Mouse (Mus musculus) kidney, postnatal 0 days (tissue): Measurements from ENCODE around the gene Tmem223. TPM values are rescaled to one million over a fixed set of nuclear protein-coding genes. Genes with fewer than 3 reads are reported as not detected.

Experiments
- ATAC-seq: fragments of 200-750 bp; cut with Nextera tagmentation; replicated peaks from 2 replicates; pipeline ENCODE4 v1.8.0; 2017; ENCODE audit warnings: low read depth, moderate number of reproducible peaks, moderate TSS enrichment, moderate library complexity; ENCODE audit not compliant: low FRiP score
- DNase-seq: peaks from one replicate; pipeline ENCODE4 v3.0.0-alpha.2; 2016; ENCODE audit warnings: low spot score
- H3K27ac ChIP-seq: fragments of 300-500 bp; sonication (generic); 2 replicates; pipeline ENCODE4 v1.5.1; 2014; ENCODE audit warnings: mild to moderate bottlenecking
- H3K27me3 ChIP-seq: fragments of 300-500 bp; sonication (generic); 2 replicates; pipeline ENCODE4 v1.6.1; 2014; ENCODE audit warnings: low read length, mixed read lengths; ENCODE audit not compliant: insufficient read depth
- H3K36me3 ChIP-seq: fragments of 300-500 bp; sonication (generic); 2 replicates; pipeline ENCODE4 v1.6.1; 2014; ENCODE audit warnings: low read length, mixed read lengths; ENCODE audit not compliant: insufficient read depth
- H3K4me1 ChIP-seq: fragments of 300-500 bp; sonication (generic); replicated peaks from 2 replicates; pipeline ENCODE4 v1.6.1; 2014; ENCODE audit warnings: antibody characterized with exemption, low read length, mixed read lengths; ENCODE audit not compliant: insufficient read depth
- H3K4me2 ChIP-seq: fragments of 300-500 bp; sonication (generic); 2 replicates; pipeline ENCODE4 v1.6.1; 2014; ENCODE audit warnings: mild to moderate bottlenecking, low read length, moderate library complexity, mixed read lengths
- H3K4me3 ChIP-seq: fragments of 300-500 bp; sonication (generic); replicated peaks from 2 replicates; pipeline ENCODE4 v1.5.1; 2014; ENCODE audit warnings: low read depth, low read length
- H3K9ac ChIP-seq: fragments of 300-500 bp; sonication (generic); 2 replicates; pipeline ENCODE4 v1.6.1; 2014; ENCODE audit warnings: low read depth, low read length
- H3K9me3 ChIP-seq: fragments of 300-500 bp; sonication (generic); replicated peaks from 2 replicates; pipeline ENCODE4 v1.6.1; 2016; ENCODE audit warnings: low read length, inconsistent platforms, mixed read lengths
- CTCF ChIP-seq: IDR thresholded peaks from 2 replicates; pipeline ENCODE4 v1.5.1; 2016; ENCODE audit warnings: antibody characterized with exemption, low read depth, mild to moderate bottlenecking, moderate library complexity
- WGBS: fragments of 180-500 bp; shearing (Covaris S2); extraction: QIAGEN DNeasy Blood & Tissue Kit; methylation state at CpG from one replicate; pipeline ENCODE4 v1.1.7; 2014; 5-methylcytosine and 5-hydroxymethylcytosine counted together
- polyA plus RNA-seq: library from polyadenylated mRNA; unstranded; fragments of >200 nt; fragmentation: Nextera tagmentation; extraction: Ambion mirVana; gene quantifications from 2 replicates; pipeline ENCODE4 v1.2.1, GENCODE M21; 2015

Tmem223 gene
- polyA plus RNA-seq, 1 experiment from 2014 or later, result 286 TPM

- 73% methylated on average over 7 of the region's 7 CpGs for WGBS
- no peak overlapping the region for H3K4me2 ChIP-seq
- no peak for TF ChIP-seq CTCF
- H3K36me3 ChIP-seq, result peaks cover 21% of the 10 kb centered on the region
- no peak overlapping the region for H3K9ac ChIP-seq
- no peaks in the 10 kb centered on the region for H3K9me3 ChIP-seq
- ATAC-seq (no peak), DNase-seq (no peak)
- H3K27me3 ChIP-seq, result no peaks in the 10 kb centered on the region
- H3K4me1 ChIP-seq, result no peaks in the 10 kb centered on the region; the same call in 1 of the 2 replicates
- H3K4me3 ChIP-seq, result no peak overlapping the region
- H3K27ac ChIP-seq, result no peak overlapping the region
Measured at GRCm38 (mm10) chr19:8790171-8790570, 19.4 kb downstream of the Tmem223 start.

- H3K9me3 ChIP-seq, result no peaks in the 10 kb centered on the region
Measured at GRCm38 (mm10) chr19:8798264-8798946, 27.6 kb downstream of the Tmem223 start, which contains the start of gene Polr2g. TSS of gene Polr2g (minus strand) at chr19:8798577.

GRCm38 (mm10) chr19:8798947-8799315 lies 28.1 kb downstream of the Tmem223 start:
- peak overlapping the region; percentile 61; the same call in 1 of the 2 replicates for H3K4me2 ChIP-seq
- TF ChIP-seq CTCF, result no peak
- no peak overlapping the region for H3K27ac ChIP-seq
- H3K4me3 ChIP-seq, result no peak overlapping the region
- DNase-seq (no peak), ATAC-seq (no peak)
- peaks cover 13% of the 10 kb centered on the region; the same call in 1 of the 2 replicates for H3K4me1 ChIP-seq
- H3K36me3 ChIP-seq, result peaks cover 14% of the 10 kb centered on the region
- no peaks in the 10 kb centered on the region for H3K9me3 ChIP-seq
- H3K9ac ChIP-seq, result no peak overlapping the region
- H3K27me3 ChIP-seq, result no peaks in the 10 kb centered on the region

More at GRCm38 (mm10) chr19:8798264-8798946, 27.6 kb downstream of the Tmem223 start, which contains the start of gene Polr2g:
- no peaks in the 10 kb centered on the region for H3K27me3 ChIP-seq
- H3K4me3 ChIP-seq, result peak within 1 kb of the TSS; percentile 56
- H3K36me3 ChIP-seq, result peaks cover 20% of the 10 kb centered on the region
- WGBS, result under 1% methylated on average over 25 of the region's 25 CpGs
- H3K4me2 ChIP-seq, result peak within 1 kb of the TSS; percentile 61
- TF ChIP-seq CTCF, result no peak
- DNase-seq (peak; percentile 98), ATAC-seq (peak; percentile 78)
- H3K27ac ChIP-seq, result peak within 1 kb of the TSS; percentile 71
- peaks cover 13% of the 10 kb centered on the region; the same call in 1 of the 2 replicates for H3K4me1 ChIP-seq
- peak within 1 kb of the TSS; percentile 69 for H3K9ac ChIP-seq

- H3K9ac ChIP-seq, result peak within 1 kb of the TSS; percentile 60
- TF ChIP-seq CTCF, result no peak
- H3K4me1 ChIP-seq, result peaks cover 12% of the 10 kb centered on the region; the same call in 1 of the 2 replicates
- peak within 1 kb of the TSS; percentile 87 for H3K27ac ChIP-seq
- H3K9me3 ChIP-seq, result no peaks in the 10 kb centered on the region
- H3K27me3 ChIP-seq, result no peaks in the 10 kb centered on the region
- H3K4me2 ChIP-seq, result peak within 1 kb of the TSS; percentile 65
- DNase-seq (peak; percentile 100), ATAC-seq (peak; percentile 97)
- peak within 1 kb of the TSS; percentile 60 for H3K4me3 ChIP-seq
- under 1% methylated on average over 30 of the region's 30 CpGs for WGBS
- peaks cover 12% of the 10 kb centered on the region; the same call in 1 of the 2 replicates for H3K36me3 ChIP-seq
Measured at GRCm38 (mm10) chr19:8802130-8802821, 31.5 kb downstream of the Tmem223 start, which contains the start of gene Zbtb3. TSS of gene Zbtb3 (plus strand) at chr19:8802555.

- Histone ChIP-seq H3K27me3 (no peaks in the 10 kb centered on the region), H3K27ac (peak overlapping the region; percentile 87; the same call in 1 of the 2 replicates), H3K4me1 (peaks cover 8% of the 10 kb centered on the region; the same call in 1 of the 2 replicates), H3K9ac (0 out of 2 replicates have a peak overlapping the region, but pooled peaks have one; percentile 24), H3K4me3 (no peak overlapping the region), H3K36me3 (peaks cover 17% of the 10 kb centered on the region; the same call in 1 of the 2 replicates), H3K9me3 (no peaks in the 10 kb centered on the region), H3K4me2 (peak overlapping the region; percentile 62; the same call in 1 of the 2 replicates)
- DNase-seq, result no peak
- TF ChIP-seq CTCF, result no peak
- WGBS, result 93% methylated on average over 9 of the region's 9 CpGs
- no peak for ATAC-seq
Measured at GRCm38 (mm10) chr19:8803204-8803780, 32.5 kb downstream of the Tmem223 start.
